17 mouse cellular contexts compared by ENCODE assay signal in genomic region chr17:27105698-27106470, GRCm38 (mm10). TPM values are rescaled to one million over a fixed set of nuclear protein-coding genes. Genes with fewer than 3 reads are reported as not detected.
DNase-seq lines count a peak whose midpoint lies in the region; ATAC-seq and TF ChIP-seq lines count a peak whose summit lies in the region.
"Had no signal": no experiment of that assay in that cellular context is flagged by ENCODE, and none has a peak within 500 bp of the region (broad histone marks: within the 10 kb centered on the region; RNA-seq: fewer than 3 reads in every experiment).

No protein-coding gene starts in this region.

- peak; percentile 33 for DNase-seq in adrenal gland, postnatal 14 days
- no peak for DNase-seq in adrenal gland, adult (ENCODE audit: inconsistent age in 2 of 2, low spot score in 1 of 2)
- peak; percentile 80 for DNase-seq in 416B (ENCODE audit: low read depth)
- peak; percentile 91 for DNase-seq in R1 (ENCODE audit: low read depth, low spot score)
- no peak for DNase-seq in left cerebral cortex, postnatal 25 days (ENCODE audit: low spot score in 2 of 2)
- no peak for DNase-seq in layer of hippocampus, postnatal 36 days
- no peak for DNase-seq in gastrocnemius, postnatal 14 days
- DNase-seq: adrenal gland, postnatal 10 days; heart, adult 2 months; lung, adult 2 months had no signal

- no peak overlapping the region for H3K27ac ChIP-seq in intestine, postnatal 0 days (ENCODE audit: low read depth, low read length)
- H3K27ac ChIP-seq: forebrain, embryonic 15.5 days; heart, adult 2 months; hindbrain, embryonic 12.5 days; neural tube, embryonic 15.5 days had no signal

- H3K9me3 ChIP-seq in intestine, postnatal 0 days (ENCODE audit: control insufficient read depth) = no peaks in the 10 kb centered on the region
- H3K9me3 ChIP-seq: forebrain, embryonic 15.5 days; hindbrain, embryonic 12.5 days; megakaryocyte, embryonic 14.5 days; neural tube, embryonic 15.5 days had no signal

- ATAC-seq in intestine, postnatal 0 days = peak; percentile 79
- ATAC-seq: forebrain, embryonic 15.5 days; Patski had no signal

- H3K4me2 ChIP-seq in intestine, postnatal 0 days (replicated peaks; ENCODE audit: low read depth) = no peak overlapping the region
- H3K4me2 ChIP-seq: forebrain, embryonic 15.5 days; hindbrain, embryonic 12.5 days; neural tube, embryonic 15.5 days had no signal

- no peak overlapping the region for H3K4me3 ChIP-seq in intestine, postnatal 0 days (ENCODE audit: low read depth, low read length)
- H3K4me3 ChIP-seq: erythroblast, embryonic 14.5 days; forebrain, embryonic 15.5 days; heart, adult 2 months; hindbrain, embryonic 12.5 days; megakaryocyte, embryonic 14.5 days; neural tube, embryonic 15.5 days had no signal

- peaks cover 70% of the 10 kb centered on the region for H3K36me3 ChIP-seq in intestine, postnatal 0 days (ENCODE audit: control insufficient read depth, insufficient read depth)
- H3K36me3 ChIP-seq: forebrain, embryonic 15.5 days; hindbrain, embryonic 12.5 days; neural tube, embryonic 15.5 days had no signal

- WGBS in intestine, postnatal 0 days = 52% methylated on average over 18 of the region's 18 CpGs

- H3K9ac ChIP-seq in intestine, postnatal 0 days (ENCODE audit: low read depth, low read length) = no peak overlapping the region
- H3K9ac ChIP-seq: forebrain, embryonic 15.5 days; hindbrain, embryonic 12.5 days; neural tube, embryonic 15.5 days had no signal

- H3K27me3 ChIP-seq in intestine, postnatal 0 days (replicated peaks; ENCODE audit: control insufficient read depth, insufficient read depth, low read length) = no peaks in the 10 kb centered on the region
- H3K27me3 ChIP-seq: forebrain, embryonic 15.5 days; hindbrain, embryonic 12.5 days; neural tube, embryonic 15.5 days; Patski had no signal

- 0 out of 2 replicates have a peak, but pooled peaks have one; percentile 13 for TF ChIP-seq CTCF in intestine, postnatal 0 days (IDR thresholded peaks at IDR 0.05; ENCODE audit: low read depth)

- intact Hi-C loops in left cerebral cortex, postnatal 25 days (cut with DNase I) = no loop called here
- intact Hi-C loops in gastrocnemius, postnatal 14 days (cut with DNase I; ENCODE audit: low total_unique reads) = no loop called here

- no peaks in the 10 kb centered on the region for H3K4me1 ChIP-seq in intestine, postnatal 0 days (replicated peaks; ENCODE audit: control insufficient read depth, insufficient read depth, low read length)
- H3K4me1 ChIP-seq: hindbrain, embryonic 12.5 days; neural tube, embryonic 15.5 days had no signal

RNA-seq across cellular contexts. Expression of gene Uqcc2, which starts 27.8 kb away (rescaled TPM):
- 162 and 182 TPM in 2 replicates for total RNA-seq in adrenal gland, postnatal 14 days (2021)
- polyA plus RNA-seq in intestine, postnatal 0 days (2015; fragmentation: Nextera tagmentation; extraction: Ambion mirVana) = 190 and 206 TPM in 2 replicates
- 100 to 1,000 TPM; 215 to 241 TPM for total RNA-seq in left cerebral cortex, postnatal 25 days (2021)
- 100 to 1,000 TPM; 205 to 207 TPM for total RNA-seq in layer of hippocampus, postnatal 36 days (2021)
- 100 to 1,000 TPM; 342 TPM for total RNA-seq in gastrocnemius, postnatal 14 days (2021)

RNA-seq across cellular contexts. Expression of gene Itpr3, which starts 48.8 kb away (rescaled TPM):
- 7.4 and 10.9 TPM in 2 replicates for total RNA-seq in adrenal gland, postnatal 14 days (2021)
- polyA plus RNA-seq in intestine, postnatal 0 days (2015; fragmentation: Nextera tagmentation; extraction: Ambion mirVana) = 6.1 and 7.2 TPM in 2 replicates
- total RNA-seq in left cerebral cortex, postnatal 25 days (2021) = 1 to 10 TPM; 1.9 to 2.0 TPM
- 1 to 10 TPM; 1.6 to 1.7 TPM for total RNA-seq in layer of hippocampus, postnatal 36 days (2021)
- total RNA-seq in gastrocnemius, postnatal 14 days (2021) = 1 to 10 TPM; 4.2 to 5.7 TPM

Comparison
In these comparisons a context has a peak if more than half of its experiments do, and no peak if none do; other contexts are left out.
1. DNase-seq: peak in adrenal gland, postnatal 14 days (single experiment), 416B (single experiment) and R1 (single experiment); none in adrenal gland, adult (0 of 2), left cerebral cortex, postnatal 25 days (0 of 2), layer of hippocampus, postnatal 36 days (0 of 2) and gastrocnemius, postnatal 14 days (single experiment).